Mouse (Mus musculus) CH12.LX (cell line): Measurements from ENCODE around the gene Vamp4.

Experiments
- CTCF ChIP-seq, 2 experiments: IDR thresholded peaks in 1 of 2; conservative IDR thresholded peaks in 1 of 2; 2 replicates each; pipeline ENCODE4 v1.5.1; 2011 to 2012; ENCODE audit warnings: low read depth in 2 of 2, low read length in 2 of 2, improper control_type of control experiment in 1 of 2, inconsistent platforms in 1 of 2, mild to moderate bottlenecking in 1 of 2, moderate library complexity in 1 of 2
- EP300 ChIP-seq: IDR thresholded peaks from 2 replicates; pipeline ENCODE4 v1.6.1; 2011; ENCODE audit warnings: low read length, improper control_type of control experiment
- IRF4 ChIP-seq: IDR thresholded peaks from 2 replicates; pipeline ENCODE4 v1.6.1; 2014; ENCODE audit warnings: low read depth, mild to moderate bottlenecking, inconsistent platforms, low read length, improper control_type of control experiment
- MAX ChIP-seq: IDR thresholded peaks from 2 replicates; pipeline ENCODE4 v1.6.1; 2011; ENCODE audit warnings: low read length, improper control_type of control experiment

- TF ChIP-seq CTCF (conservative IDR thresholded peaks at IDR 0.05 in 1 of 2, IDR thresholded peaks at IDR 0.05 in 1 of 2; ENCODE audit: low read depth in 2 of 2, low read length in 2 of 2) = peak; percentile 21 to 74; a peak in 3 of 4 replicates
- no peak for TF ChIP-seq EP300
- no peak for TF ChIP-seq MAX
- no peak for TF ChIP-seq IRF4
These were observed 50.2 kb downstream of the Vamp4 start for GRCm38 (mm10) chr1:162620487-162620886.
